Mouse (Mus musculus): ENCODE data around the gene Dpp6. TPM values are rescaled to one million over a fixed set of nuclear protein-coding genes. Genes with fewer than 3 reads are reported as not detected.

The Dpp6 gene
- polyA plus RNA-seq, 1 experiment from 2014 or later: 3.1 TPM

DNA sequence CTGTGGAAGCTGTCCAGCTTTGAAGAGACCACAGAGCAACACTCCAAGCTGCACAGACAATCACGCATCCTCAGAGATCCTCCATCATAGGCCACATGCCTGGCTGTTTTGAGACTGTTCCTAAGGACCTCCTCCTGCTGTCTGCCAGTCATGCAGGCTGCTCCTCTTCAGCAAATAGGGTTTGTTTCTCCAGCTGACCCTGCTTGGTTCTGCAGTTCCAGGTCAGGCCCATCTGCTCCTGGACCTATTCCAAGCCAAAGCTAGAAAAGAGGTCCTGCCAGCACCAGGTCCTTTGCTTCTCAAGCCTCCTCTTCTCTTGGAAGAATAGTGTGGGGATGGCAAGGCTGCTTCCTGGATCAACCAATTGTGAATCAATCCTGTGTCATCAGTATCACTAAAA lies 556.9 kb downstream of the Dpp6 start:
- H3K27ac ChIP-seq (ENCODE audit: low read length): no peak overlapping the region
- no peaks in the 10 kb centered on the region for H3K27me3 ChIP-seq (ENCODE audit: control insufficient read depth, insufficient read depth, low read length)
- H3K4me3 ChIP-seq (ENCODE audit: low read depth, low read length): no peak overlapping the region
- no peaks in the 10 kb centered on the region for H3K36me3 ChIP-seq (ENCODE audit: control insufficient read depth, insufficient read depth, low read length)
- ATAC-seq (ENCODE audit: insufficient number of reproducible peaks, insufficient read depth, low FRiP score, low read depth): no peak
- WGBS: 62% methylated on average over 1 of the region's 1 CpGs
- H3K9me3 ChIP-seq (ENCODE audit: control insufficient read depth, low read depth, low read length): no peaks in the 10 kb centered on the region
- no peaks in the 10 kb centered on the region for H3K4me1 ChIP-seq (ENCODE audit: control insufficient read depth, insufficient read depth, low read length)
- no peak overlapping the region for H3K4me2 ChIP-seq (replicated peaks; ENCODE audit: low read depth, low read length)
- H3K9ac ChIP-seq (replicated peaks; ENCODE audit: low read depth, low read length): no peak overlapping the region

DNA sequence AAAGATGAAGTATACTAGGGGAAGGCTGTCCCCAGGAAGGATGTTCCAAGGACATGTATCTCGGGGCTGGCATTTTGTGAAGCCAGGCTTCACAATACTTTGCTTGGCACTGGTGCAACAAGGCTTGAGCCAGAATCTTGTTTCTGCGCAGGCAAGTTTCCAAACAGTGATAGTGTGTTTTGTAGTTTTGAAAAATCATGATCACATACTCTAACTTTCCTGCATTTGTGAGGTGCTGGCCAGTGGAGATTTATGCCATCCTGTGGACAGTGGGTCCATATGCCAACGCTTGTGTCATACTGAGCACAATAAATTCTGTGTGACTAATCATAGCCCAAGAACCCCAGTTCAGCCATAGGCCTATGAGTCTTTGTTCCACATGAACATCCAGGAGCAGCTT lies 558.8 kb downstream of the Dpp6 start:
- no peak overlapping the region for H3K4me2 ChIP-seq (replicated peaks; ENCODE audit: low read depth, low read length)
- 92% methylated on average over 3 of the region's 3 CpGs for WGBS
- H3K36me3 ChIP-seq (ENCODE audit: control insufficient read depth, insufficient read depth, low read length): no peaks in the 10 kb centered on the region
- no peak overlapping the region for H3K9ac ChIP-seq (replicated peaks; ENCODE audit: low read depth, low read length)
- H3K27ac ChIP-seq (ENCODE audit: low read length): no peak overlapping the region
- no peaks in the 10 kb centered on the region for H3K4me1 ChIP-seq (ENCODE audit: control insufficient read depth, insufficient read depth, low read length)
- ATAC-seq (ENCODE audit: insufficient number of reproducible peaks, insufficient read depth, low FRiP score, low read depth): no peak
- no peaks in the 10 kb centered on the region for H3K27me3 ChIP-seq (ENCODE audit: control insufficient read depth, insufficient read depth, low read length)
- H3K4me3 ChIP-seq (ENCODE audit: low read depth, low read length): no peak overlapping the region
- H3K9me3 ChIP-seq (ENCODE audit: control insufficient read depth, low read depth, low read length): no peaks in the 10 kb centered on the region

DNA sequence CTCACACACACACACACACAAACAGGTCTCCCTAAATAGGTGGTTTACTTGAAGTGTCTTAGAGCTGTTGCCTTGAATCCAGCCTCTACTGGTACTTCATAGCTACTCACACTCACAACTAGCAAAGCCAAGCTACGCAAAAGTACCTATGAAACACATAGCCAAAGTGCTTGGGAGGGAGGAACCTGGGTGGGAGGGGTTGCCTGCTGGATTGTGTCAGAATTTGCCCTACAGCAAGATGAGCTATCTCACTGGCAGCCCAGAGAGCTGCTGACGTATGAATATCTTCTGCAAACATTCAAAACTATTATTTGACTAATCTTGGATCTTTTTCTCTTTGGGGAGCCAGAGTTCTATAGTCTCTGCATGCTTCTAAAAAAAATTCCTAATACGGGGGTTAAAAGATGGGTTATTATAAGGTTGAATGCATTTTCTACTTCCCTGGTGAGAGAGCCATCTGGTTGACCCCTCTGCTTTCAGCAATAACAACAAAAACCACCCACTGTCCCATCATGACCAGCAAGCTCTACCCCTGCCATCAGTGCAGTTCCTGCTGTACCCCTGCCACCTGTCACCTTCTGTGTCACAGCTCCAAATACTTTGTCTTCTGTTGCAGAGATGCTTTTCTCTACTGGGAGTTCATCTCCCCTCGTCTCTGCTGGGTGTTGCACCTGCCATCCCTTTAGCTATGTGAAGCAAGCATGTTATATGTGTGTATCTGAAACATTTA lies 563.8 kb downstream of the Dpp6 start:
- H3K9ac ChIP-seq (replicated peaks; ENCODE audit: low read depth, low read length): no peak overlapping the region
- H3K27ac ChIP-seq (ENCODE audit: low read length): no peak overlapping the region
- 74% methylated on average over 4 of the region's 4 CpGs for WGBS
- H3K4me1 ChIP-seq (ENCODE audit: control insufficient read depth, insufficient read depth, low read length): no peaks in the 10 kb centered on the region
- no peaks in the 10 kb centered on the region for H3K27me3 ChIP-seq (ENCODE audit: control insufficient read depth, insufficient read depth, low read length)
- H3K4me3 ChIP-seq (ENCODE audit: low read depth, low read length): no peak overlapping the region
- no peaks in the 10 kb centered on the region for H3K36me3 ChIP-seq (ENCODE audit: control insufficient read depth, insufficient read depth, low read length)
- no peaks in the 10 kb centered on the region for H3K9me3 ChIP-seq (ENCODE audit: control insufficient read depth, low read depth, low read length)
- no peak for ATAC-seq (ENCODE audit: insufficient number of reproducible peaks, insufficient read depth, low FRiP score, low read depth)
- H3K4me2 ChIP-seq (replicated peaks; ENCODE audit: low read depth, low read length): no peak overlapping the region

DNA sequence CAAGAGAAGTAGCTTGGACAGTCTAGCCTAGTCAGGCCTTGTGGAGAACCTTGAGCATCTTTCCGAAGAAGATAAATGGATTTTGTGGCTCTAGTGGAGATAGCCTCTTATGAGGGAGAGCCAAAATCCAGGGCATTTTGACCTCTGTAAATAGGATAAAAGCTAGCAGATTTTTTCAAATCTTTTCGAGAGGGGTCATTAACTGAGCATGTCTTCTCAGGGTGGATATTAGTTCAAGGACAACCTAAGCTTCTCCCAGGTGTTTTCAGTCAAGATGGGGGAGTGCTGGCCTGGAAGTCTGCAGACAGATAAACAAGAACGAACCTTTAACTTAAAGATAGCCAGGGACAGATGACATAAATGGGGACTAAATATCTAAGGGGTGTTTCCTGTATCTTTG lies 581.4 kb downstream of the Dpp6 start:
- Histone ChIP-seq H3K27me3 (ENCODE audit: control insufficient read depth, insufficient read depth, low read length) (no peaks in the 10 kb centered on the region), H3K9me3 (ENCODE audit: control insufficient read depth, low read depth, low read length) (no peaks in the 10 kb centered on the region), H3K4me1 (ENCODE audit: control insufficient read depth, insufficient read depth, low read length) (no peaks in the 10 kb centered on the region), H3K4me2 (replicated peaks; ENCODE audit: low read depth, low read length) (no peak overlapping the region), H3K27ac (ENCODE audit: low read length) (no peak overlapping the region), H3K36me3 (ENCODE audit: control insufficient read depth, insufficient read depth, low read length) (no peaks in the 10 kb centered on the region), H3K9ac (replicated peaks; ENCODE audit: low read depth, low read length) (no peak overlapping the region), H3K4me3 (ENCODE audit: low read depth, low read length) (no peak overlapping the region)
- no peak for ATAC-seq (ENCODE audit: insufficient number of reproducible peaks, insufficient read depth, low FRiP score, low read depth)
- 45% methylated on average over 3 of the region's 3 CpGs for WGBS

DNA sequence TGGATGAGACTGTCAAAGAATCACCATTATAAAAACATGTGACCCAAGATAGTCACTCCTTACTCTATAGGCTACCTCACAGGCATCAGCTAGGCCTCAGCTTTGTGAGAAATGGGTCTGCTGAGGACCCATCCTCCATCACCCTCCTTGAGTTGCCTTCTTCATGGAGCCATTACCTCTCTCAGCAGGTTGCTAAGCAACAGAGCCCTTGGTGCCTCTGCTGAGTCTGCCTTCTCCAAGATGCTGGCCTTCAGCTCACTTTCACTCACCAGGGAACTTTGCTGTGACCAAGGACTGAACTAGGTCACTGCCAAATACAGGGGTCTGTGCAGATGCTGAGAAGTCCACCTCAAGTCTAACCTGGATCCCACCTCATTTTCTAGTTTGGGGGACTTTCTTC lies 582.1 kb downstream of the Dpp6 start:
- Histone ChIP-seq H3K4me1 (ENCODE audit: control insufficient read depth, insufficient read depth, low read length) (no peaks in the 10 kb centered on the region), H3K4me2 (replicated peaks; ENCODE audit: low read depth, low read length) (no peak overlapping the region), H3K9ac (replicated peaks; ENCODE audit: low read depth, low read length) (no peak overlapping the region), H3K27ac (ENCODE audit: low read length) (no peak overlapping the region), H3K4me3 (ENCODE audit: low read depth, low read length) (no peak overlapping the region), H3K36me3 (ENCODE audit: control insufficient read depth, insufficient read depth, low read length) (no peaks in the 10 kb centered on the region), H3K27me3 (ENCODE audit: control insufficient read depth, insufficient read depth, low read length) (no peaks in the 10 kb centered on the region), H3K9me3 (ENCODE audit: control insufficient read depth, low read depth, low read length) (no peaks in the 10 kb centered on the region)
- ATAC-seq (ENCODE audit: insufficient number of reproducible peaks, insufficient read depth, low FRiP score, low read depth): no peak

DNA sequence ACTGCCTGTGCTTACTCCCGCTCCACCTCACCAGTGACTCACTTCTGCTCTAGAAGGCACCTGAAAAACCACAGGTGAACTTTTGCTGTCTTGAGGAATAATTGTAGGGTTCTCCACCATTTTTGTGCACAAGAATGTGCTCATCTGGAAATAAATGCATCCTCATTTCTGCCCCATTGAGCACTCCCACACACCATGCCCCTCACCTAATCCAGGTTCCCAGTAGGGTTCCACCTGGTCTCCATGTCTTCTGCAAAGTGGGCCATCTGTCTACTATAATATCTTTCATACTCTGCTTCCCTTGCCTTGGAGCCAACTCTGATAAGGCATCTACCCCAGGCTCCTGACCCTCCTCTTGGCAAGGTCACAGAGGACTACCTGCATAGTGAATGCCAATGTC lies 585.6 kb downstream of the Dpp6 start:
- no peak overlapping the region for H3K9ac ChIP-seq (replicated peaks; ENCODE audit: low read depth, low read length)
- no peaks in the 10 kb centered on the region for H3K36me3 ChIP-seq (ENCODE audit: control insufficient read depth, insufficient read depth, low read length)
- no peak overlapping the region for H3K27ac ChIP-seq (ENCODE audit: low read length)
- no peak for ATAC-seq (ENCODE audit: insufficient number of reproducible peaks, insufficient read depth, low FRiP score, low read depth)
- 94% methylated on average over 1 of the region's 1 CpGs for WGBS
- no peak overlapping the region for H3K4me2 ChIP-seq (replicated peaks; ENCODE audit: low read depth, low read length)
- H3K9me3 ChIP-seq (ENCODE audit: control insufficient read depth, low read depth, low read length): no peaks in the 10 kb centered on the region
- no peaks in the 10 kb centered on the region for H3K27me3 ChIP-seq (ENCODE audit: control insufficient read depth, insufficient read depth, low read length)
- H3K4me3 ChIP-seq (ENCODE audit: low read depth, low read length): no peak overlapping the region
- H3K4me1 ChIP-seq (ENCODE audit: control insufficient read depth, insufficient read depth, low read length): no peaks in the 10 kb centered on the region

DNA sequence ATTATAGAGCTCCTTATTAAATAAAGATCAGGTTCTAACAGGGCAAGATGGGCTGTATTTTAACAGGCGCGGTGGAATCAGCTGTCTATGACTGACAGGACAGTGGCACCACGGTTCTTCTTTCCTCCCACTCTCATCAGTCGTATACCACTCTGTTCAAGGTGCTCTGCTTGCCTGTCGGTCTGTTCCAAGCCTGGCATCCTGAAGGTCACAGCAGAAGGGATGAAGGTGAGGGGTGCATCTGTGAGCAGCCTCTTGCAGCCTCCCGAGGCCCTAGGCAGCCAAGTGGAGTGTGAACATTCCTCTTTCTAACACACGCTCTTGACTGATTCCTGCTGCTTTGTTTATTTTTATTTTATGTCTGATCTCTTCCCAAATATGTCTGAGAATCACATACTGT lies 591.9 kb downstream of the Dpp6 start:
- 72% methylated on average over 7 of the region's 7 CpGs for WGBS
- no peak overlapping the region for H3K27ac ChIP-seq (ENCODE audit: low read length)

DNA sequence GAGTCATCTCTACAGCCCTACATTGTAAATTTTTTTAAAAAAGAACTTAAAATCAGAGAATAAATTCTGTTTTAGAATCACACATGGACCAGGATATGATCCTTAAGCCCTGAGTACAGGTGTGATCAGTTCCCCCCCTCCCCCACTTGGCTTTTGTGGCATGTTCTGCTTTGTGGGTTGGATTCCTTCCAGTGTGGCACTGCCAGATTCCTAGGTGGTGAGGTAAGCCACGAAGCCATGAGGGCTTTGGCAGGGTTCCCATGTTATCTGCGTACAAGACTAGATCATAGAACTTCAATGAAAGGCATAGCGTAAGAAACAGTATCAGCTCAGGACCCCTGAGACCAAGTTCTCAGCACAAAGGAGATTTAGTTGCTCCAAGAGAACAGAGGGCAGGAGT lies 596.0 kb downstream of the Dpp6 start:
- Histone ChIP-seq H3K4me1 (ENCODE audit: control insufficient read depth, insufficient read depth, low read length) (no peaks in the 10 kb centered on the region), H3K9me3 (ENCODE audit: control insufficient read depth, low read depth, low read length) (no peaks in the 10 kb centered on the region), H3K9ac (replicated peaks; ENCODE audit: low read depth, low read length) (no peak overlapping the region), H3K4me3 (ENCODE audit: low read depth, low read length) (no peak overlapping the region), H3K4me2 (replicated peaks; ENCODE audit: low read depth, low read length) (no peak overlapping the region), H3K36me3 (ENCODE audit: control insufficient read depth, insufficient read depth, low read length) (no peaks in the 10 kb centered on the region), H3K27ac (ENCODE audit: low read length) (no peak overlapping the region), H3K27me3 (ENCODE audit: control insufficient read depth, insufficient read depth, low read length) (no peaks in the 10 kb centered on the region)
- no peak for ATAC-seq (ENCODE audit: insufficient number of reproducible peaks, insufficient read depth, low FRiP score, low read depth)
- WGBS: 52% methylated on average over 3 of the region's 3 CpGs

More for the DNA sequence above, 591.9 kb downstream of the Dpp6 start:
- no peak overlapping the region for H3K4me3 ChIP-seq (ENCODE audit: low read depth, low read length)
- H3K4me1 ChIP-seq (ENCODE audit: control insufficient read depth, insufficient read depth, low read length): no peaks in the 10 kb centered on the region
- H3K4me2 ChIP-seq (replicated peaks; ENCODE audit: low read depth, low read length): no peak overlapping the region
- H3K9me3 ChIP-seq (ENCODE audit: control insufficient read depth, low read depth, low read length): no peaks in the 10 kb centered on the region
- H3K36me3 ChIP-seq (ENCODE audit: control insufficient read depth, insufficient read depth, low read length): no peaks in the 10 kb centered on the region
- H3K9ac ChIP-seq (replicated peaks; ENCODE audit: low read depth, low read length): no peak overlapping the region
- no peak for ATAC-seq (ENCODE audit: insufficient number of reproducible peaks, insufficient read depth, low FRiP score, low read depth)
- H3K27me3 ChIP-seq (ENCODE audit: control insufficient read depth, insufficient read depth, low read length): no peaks in the 10 kb centered on the region

DNA sequence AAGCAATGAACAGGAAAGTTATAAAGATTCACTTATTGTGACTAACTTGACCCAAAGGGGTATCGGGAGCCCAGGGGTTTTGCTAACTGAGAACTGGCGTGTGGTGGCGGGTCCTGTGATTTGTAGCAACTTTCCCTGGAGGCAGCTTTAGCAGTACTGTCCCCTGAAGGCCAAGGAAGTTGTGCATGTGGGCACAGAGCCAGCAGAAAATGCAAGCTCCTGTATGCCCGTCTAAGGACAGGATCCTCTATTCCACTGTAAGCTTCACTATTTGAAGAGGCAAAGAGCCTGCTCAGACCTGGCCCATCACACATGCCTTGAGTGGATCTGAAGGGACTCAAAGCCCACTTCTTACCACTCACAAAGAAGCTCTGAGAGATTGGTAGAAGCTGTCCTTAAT lies 598.5 kb downstream of the Dpp6 start:
- H3K27me3 ChIP-seq (ENCODE audit: control insufficient read depth, insufficient read depth, low read length): no peaks in the 10 kb centered on the region
- H3K4me1 ChIP-seq (ENCODE audit: control insufficient read depth, insufficient read depth, low read length): no peaks in the 10 kb centered on the region
- H3K9ac ChIP-seq (replicated peaks; ENCODE audit: low read depth, low read length): no peak overlapping the region
- H3K36me3 ChIP-seq (ENCODE audit: control insufficient read depth, insufficient read depth, low read length): no peaks in the 10 kb centered on the region
- WGBS: 62% methylated on average over 4 of the region's 4 CpGs
- no peak overlapping the region for H3K4me2 ChIP-seq (replicated peaks; ENCODE audit: low read depth, low read length)
- ATAC-seq (ENCODE audit: insufficient number of reproducible peaks, insufficient read depth, low FRiP score, low read depth): 0 out of 2 replicates have a peak, but pooled peaks have one; percentile 28
- H3K27ac ChIP-seq (ENCODE audit: low read length): no peak overlapping the region
- H3K4me3 ChIP-seq (ENCODE audit: low read depth, low read length): no peak overlapping the region
- H3K9me3 ChIP-seq (ENCODE audit: control insufficient read depth, low read depth, low read length): no peaks in the 10 kb centered on the region

Measured in stomach, embryonic 14.5 days (tissue).